Mouse (Mus musculus): ENCODE data around the gene Gins1. TPM values are rescaled to one million over a fixed set of nuclear protein-coding genes. Genes with fewer than 3 reads are reported as not detected.

The Gins1 gene
- total RNA-seq, 2 experiments from 2014 or later: 3.7 to 5.4 TPM

DNA sequence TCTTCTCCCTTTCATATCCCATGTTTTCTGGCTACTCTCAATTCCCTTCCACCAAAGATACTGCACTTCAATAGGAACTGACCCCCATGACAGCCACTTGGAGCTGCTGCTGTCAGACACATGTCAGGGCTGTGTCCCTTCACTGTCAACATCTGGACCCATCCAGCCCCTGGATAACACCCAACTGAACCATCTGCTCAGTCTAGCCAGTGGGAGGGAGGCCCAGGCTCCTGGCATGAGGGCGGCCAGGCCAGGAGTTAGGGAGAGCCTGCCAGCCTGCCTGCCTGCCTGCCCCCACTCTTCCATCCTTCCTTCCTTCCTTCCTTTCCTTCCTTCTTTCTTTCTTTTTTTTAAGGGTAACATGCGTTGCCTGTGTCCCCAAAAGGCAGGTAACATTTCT, 46.0 kb downstream of the Gins1 start:
- no peak for DNase-seq (ENCODE audit: low spot score in 2 of 2)

DNA sequence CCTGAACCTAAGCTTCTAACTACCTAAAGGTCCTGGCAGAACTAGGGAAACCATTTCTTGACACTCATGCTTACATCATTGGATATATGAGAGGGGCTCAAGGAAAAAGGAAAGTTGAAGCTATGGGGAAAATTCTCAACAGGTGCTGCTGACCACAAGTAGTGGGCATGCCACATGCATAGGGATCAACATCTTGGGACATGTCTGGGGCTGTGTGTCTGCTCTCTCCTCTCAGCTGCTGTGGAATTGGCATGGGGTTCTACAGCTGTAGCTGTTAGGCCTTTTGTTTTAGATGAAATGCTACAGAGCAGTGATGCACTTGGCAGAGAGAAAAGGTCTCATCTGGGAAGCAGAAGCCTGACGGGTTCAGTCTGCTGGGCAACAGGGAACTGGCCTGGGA, 50.7 kb downstream of the Gins1 start:
- DNase-seq (ENCODE audit: low spot score in 2 of 2): no peak

DNA sequence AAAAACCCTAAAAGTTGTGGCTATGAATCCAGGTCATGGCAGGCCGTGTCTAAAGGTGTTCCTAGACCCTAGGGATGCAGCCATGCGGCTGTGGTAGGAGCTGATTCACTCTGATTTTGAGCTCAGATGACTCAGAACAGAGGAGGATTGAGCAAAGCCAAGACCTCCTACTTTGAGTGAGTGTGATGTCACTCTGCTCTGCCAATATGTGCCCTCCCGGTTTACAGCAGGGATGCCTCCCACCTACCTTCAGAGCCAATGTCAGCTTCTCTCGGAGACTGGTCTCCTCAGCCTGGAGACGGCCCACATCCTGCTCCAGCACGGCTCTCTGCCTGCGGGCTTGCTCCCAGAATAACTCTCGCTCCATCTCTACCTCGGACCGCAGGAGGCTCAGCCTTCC, 54.3 kb downstream of the Gins1 start:
- DNase-seq (ENCODE audit: low spot score in 2 of 2): no peak

- no peak for DNase-seq (ENCODE audit: low spot score in 2 of 2)
These were observed 58.0 kb downstream of the Gins1 start for GRCm38 (mm10) chr2:150963246-150963645.

DNA sequence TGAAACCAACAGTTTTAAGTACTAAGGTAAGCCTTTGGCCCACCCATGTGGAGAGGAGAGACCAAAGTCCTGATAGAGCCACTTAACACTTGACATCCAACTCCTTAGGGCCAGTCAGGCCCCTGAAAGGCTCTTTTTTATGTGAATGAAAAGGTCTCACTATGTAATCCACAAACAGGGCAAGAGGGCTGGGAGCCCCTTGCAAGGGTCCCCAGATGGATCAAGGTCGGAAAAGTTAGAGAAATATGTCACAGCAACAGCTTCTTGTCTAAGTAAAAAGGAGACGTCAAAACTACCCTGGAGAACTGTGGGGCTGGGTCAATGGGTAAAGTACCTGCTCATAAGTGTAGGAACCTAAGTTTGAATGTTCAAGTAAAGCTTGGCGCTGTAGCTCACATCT, 59.4 kb downstream of the Gins1 start:
- no peak for DNase-seq (ENCODE audit: low spot score in 2 of 2)

GRCm38 (mm10) chr2:150965951-150966350, 60.8 kb downstream of the Gins1 start:
- DNase-seq (ENCODE audit: low spot score in 2 of 2): no peak

DNA sequence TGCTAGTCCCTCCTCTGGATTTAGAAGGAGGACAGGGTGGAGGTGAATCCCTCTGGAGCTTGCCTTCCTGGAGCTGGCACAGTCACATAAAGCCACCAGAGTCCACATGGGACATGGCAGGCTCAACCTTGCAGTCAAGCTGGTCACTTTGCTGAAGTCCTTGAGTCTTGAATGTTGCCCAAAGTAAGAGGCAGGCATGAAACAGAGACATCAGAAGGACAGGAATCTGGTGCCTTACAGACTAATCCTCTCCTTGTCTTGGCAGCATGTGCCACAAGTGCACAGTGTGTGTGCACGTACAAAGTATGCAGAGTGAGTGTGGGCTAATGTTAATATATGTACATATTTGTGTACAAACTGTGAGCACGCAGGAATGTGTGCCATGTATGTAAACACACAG, 62.3 kb downstream of the Gins1 start:
- DNase-seq (ENCODE audit: low spot score in 2 of 2): no peak

- DNase-seq (ENCODE audit: low spot score in 2 of 2): no peak
These were observed 64.0 kb downstream of the Gins1 start for GRCm38 (mm10) chr2:150969231-150969630.

DNA sequence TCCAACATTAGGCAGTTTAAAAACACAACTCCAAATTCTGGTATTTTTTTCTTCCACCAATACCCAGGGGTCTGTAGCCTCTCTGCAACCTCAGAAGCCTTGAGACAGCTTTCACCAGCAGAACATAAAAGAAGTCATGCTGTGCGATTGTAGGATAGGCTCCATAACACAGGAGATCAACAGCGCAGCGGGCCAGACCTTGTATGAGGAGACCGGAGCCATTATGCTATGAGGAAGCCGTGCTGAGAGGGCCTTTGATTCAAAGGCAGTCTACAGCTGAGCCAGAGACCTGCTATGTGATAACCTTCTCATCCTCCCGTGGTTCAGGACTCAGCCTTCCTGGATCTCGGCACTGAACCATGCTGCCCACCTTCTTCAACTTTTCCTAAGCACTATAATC, 66.7 kb downstream of the Gins1 start:
- no peak for DNase-seq (ENCODE audit: low spot score in 2 of 2)

GRCm38 (mm10) chr2:150972681-150973080, 67.5 kb downstream of the Gins1 start:
- no peak for DNase-seq (ENCODE audit: low spot score in 2 of 2)

DNA sequence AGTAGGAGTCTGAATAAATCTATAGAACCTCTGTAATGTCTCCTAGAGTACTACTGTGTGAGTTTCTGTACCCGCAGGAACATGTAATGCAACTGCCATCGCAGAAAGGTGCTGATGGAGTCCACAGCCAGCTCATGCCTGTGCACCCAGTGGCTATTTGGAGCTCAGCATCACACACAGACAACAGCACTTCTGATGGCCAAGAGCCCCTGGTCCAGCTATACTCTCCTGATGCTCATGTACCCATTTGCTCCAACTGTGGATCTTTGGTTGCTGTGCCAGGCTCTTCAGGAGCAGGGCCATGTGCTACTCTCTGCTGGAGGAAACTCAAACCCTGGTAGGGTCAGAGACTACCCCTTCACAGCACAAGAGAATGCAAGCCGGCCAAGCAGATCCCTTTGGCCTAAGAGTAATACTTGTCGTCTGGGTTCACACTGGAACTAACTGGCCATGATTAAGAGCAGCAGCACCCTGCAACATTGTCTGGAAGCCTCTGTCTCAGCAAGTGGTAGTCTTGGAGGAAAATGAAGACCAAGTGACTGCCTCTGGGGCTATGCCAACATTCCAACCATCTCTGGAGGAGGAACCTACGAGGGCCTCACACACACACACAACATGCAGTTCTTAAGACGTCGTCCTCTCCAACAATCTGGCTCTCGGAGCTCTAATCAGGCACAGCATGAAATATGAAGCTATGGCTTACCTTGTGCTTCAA, 68.4 kb downstream of the Gins1 start:
- no peak for DNase-seq (ENCODE audit: low spot score in 2 of 2)

- DNase-seq (ENCODE audit: low spot score in 2 of 2): no peak
These were observed 71.7 kb downstream of the Gins1 start for GRCm38 (mm10) chr2:150976871-150977270.

DNA sequence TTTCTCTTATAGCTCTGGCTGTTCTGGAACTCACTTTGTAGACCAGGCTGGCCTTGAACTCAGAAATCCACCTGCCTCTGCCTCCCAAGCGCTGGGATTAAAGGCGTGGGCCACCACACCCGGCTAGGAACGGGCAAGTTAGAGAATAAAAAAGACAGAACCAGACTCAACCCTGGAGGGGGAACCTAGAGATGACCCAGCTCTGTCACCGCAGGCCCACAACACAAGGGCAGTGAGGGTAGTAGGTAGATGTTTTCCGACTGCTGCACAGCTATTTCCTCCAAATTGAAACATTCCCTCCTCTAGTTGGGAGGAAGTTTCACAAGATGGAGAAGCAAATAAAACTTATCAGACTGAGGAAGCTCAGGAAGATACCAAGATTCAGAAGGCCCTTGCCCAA, 72.5 kb downstream of the Gins1 start:
- no peak for DNase-seq (ENCODE audit: low spot score in 2 of 2)

GRCm38 (mm10) chr2:150978791-150979190, 73.6 kb downstream of the Gins1 start:
- DNase-seq (ENCODE audit: low spot score in 2 of 2): no peak

DNA sequence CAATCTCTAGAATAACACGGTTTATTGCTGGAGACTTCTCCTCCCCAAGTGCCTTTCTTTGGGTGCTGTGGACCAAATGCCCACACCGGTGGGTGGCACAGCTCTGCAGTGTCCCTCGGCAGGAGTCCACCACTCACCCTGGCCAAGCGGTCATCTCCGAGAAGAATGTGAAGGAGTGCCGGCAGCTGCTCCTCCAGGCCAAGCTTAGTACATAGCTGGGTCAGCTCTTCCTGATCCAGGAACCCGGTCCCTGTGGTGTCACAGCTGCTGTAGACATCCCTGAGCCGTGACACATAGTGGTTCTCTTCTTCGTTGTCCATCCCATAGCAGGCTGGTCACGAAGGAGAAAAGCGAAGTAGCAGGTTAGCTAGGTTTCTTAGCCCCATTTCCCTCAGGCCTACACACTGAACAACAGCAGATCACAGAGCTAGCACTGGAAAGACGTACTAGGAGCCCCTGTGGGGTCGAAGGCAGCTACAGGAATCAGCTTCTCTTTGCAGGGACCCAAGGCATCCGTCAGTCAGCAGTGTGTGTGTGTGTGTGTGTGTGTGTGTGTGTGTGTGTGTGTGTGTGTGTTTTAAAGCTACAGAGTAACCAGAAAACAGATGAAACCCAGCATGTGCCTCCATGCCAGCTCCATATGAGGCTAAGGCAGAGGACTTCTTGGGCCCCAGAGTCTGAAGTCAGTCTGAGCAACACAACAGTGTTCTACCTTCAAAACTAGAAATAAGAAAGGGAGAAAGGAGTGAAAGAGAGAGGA, 74.8 kb downstream of the Gins1 start:
- no peak for DNase-seq (ENCODE audit: low spot score in 2 of 2)

Other genes with a start within 250 kb of the Gins1 start
- gene Acss1, start 236.9 kb upstream of the Gins1 start, total RNA-seq (2021): 10 to 100 TPM; 19.5 to 21.9 TPM
- gene Vsx1, start 216.0 kb upstream of the Gins1 start, total RNA-seq (2021): under 1 TPM; 0.09 to 0.30 TPM
- gene Entpd6, start 156.4 kb upstream of the Gins1 start, total RNA-seq (2021): 10 to 100 TPM; 73.1 to 74.9 TPM
- 100 to 1,000 TPM; 190 to 196 TPM for gene Pygb, start 118.7 kb upstream of the Gins1 start, total RNA-seq (2021)
- 100 to 1,000 TPM; 173 to 184 TPM for gene Abhd12, start 659 bp upstream of the Gins1 start, total RNA-seq (2021)
- gene Ninl, start 134.0 kb downstream of the Gins1 start, total RNA-seq (2021): 10 to 100 TPM; 10.6 to 11.0 TPM
- gene Nanp, start 134.0 kb downstream of the Gins1 start, total RNA-seq (2021): 10 to 100 TPM; 17.2 to 17.3 TPM
- gene Gm14151, start 186.9 kb downstream of the Gins1 start, total RNA-seq (2021): not detected
- not detected for gene Gm14147, start 192.8 kb downstream of the Gins1 start, total RNA-seq (2021)

Measured in layer of hippocampus, postnatal 10 days (tissue).